Mouse (Mus musculus): ENCODE data around the gene Hoxa13. TPM values are rescaled to one million over a fixed set of nuclear protein-coding genes. Genes with fewer than 3 reads are reported as not detected.
A peak's percentile ranks its signal among the peaks of the same experiment; 100 is the strongest.

Hoxa13 gene
- polyA plus RNA-seq, 1 experiment from 2014 or later = not detected

GRCm38 (mm10) chr6:52244471-52245039 lies 16.1 kb downstream of the Hoxa13 start:
- WGBS = 1% methylated on average over 23 of the region's 23 CpGs
- Histone ChIP-seq H3K36me3 (no peaks in the 10 kb centered on the region), H3K4me1 (peaks cover 18% of the 10 kb centered on the region), H3K27ac (no peak overlapping the region), H3K9me3 (no peaks in the 10 kb centered on the region), H3K27me3 (ENCODE audit: insufficient read depth, poor library complexity, severe bottlenecking) (peaks cover 99% of the 10 kb centered on the region), H3K4me3 (peak overlapping the region; percentile 46)
- DNase-seq (ENCODE audit: low spot score) = peak; percentile 65

- Histone ChIP-seq H3K4me3 (no peak overlapping the region), H3K27me3 (ENCODE audit: insufficient read depth, poor library complexity, severe bottlenecking) (peaks cover 99% of the 10 kb centered on the region), H3K36me3 (no peaks in the 10 kb centered on the region), H3K27ac (no peak overlapping the region), H3K9me3 (no peaks in the 10 kb centered on the region), H3K4me1 (peaks cover 13% of the 10 kb centered on the region; the same call in 1 of the 2 replicates)
- 1% methylated on average over 12 of the region's 12 CpGs for WGBS
- DNase-seq (ENCODE audit: low spot score) = peak; percentile 74
These were observed 17.0 kb downstream of the Hoxa13 start for GRCm38 (mm10) chr6:52243681-52244121.

- peaks cover 99% of the 10 kb centered on the region for H3K27me3 ChIP-seq (ENCODE audit: insufficient read depth, poor library complexity, severe bottlenecking)
- no peak overlapping the region for H3K4me3 ChIP-seq
- H3K4me1 ChIP-seq = peaks cover 9% of the 10 kb centered on the region; the same call in 1 of the 2 replicates
- peak; percentile 57 for DNase-seq (ENCODE audit: low spot score)
- 4% methylated on average over 4 of the region's 4 CpGs for WGBS
- H3K36me3 ChIP-seq = no peaks in the 10 kb centered on the region
- H3K27ac ChIP-seq = no peak overlapping the region
- no peaks in the 10 kb centered on the region for H3K9me3 ChIP-seq
These were observed 17.8 kb downstream of the Hoxa13 start for GRCm38 (mm10) chr6:52242801-52243332.

GRCm38 (mm10) chr6:52241001-52241621 lies 19.6 kb downstream of the Hoxa13 start:
- Histone ChIP-seq H3K27ac (no peak overlapping the region), H3K4me1 (peaks cover 9% of the 10 kb centered on the region; the same call in 1 of the 2 replicates), H3K9me3 (no peaks in the 10 kb centered on the region), H3K4me3 (no peak overlapping the region; the same call in 1 of the 2 replicates), H3K27me3 (ENCODE audit: insufficient read depth, poor library complexity, severe bottlenecking) (peaks cover 99% of the 10 kb centered on the region), H3K36me3 (no peaks in the 10 kb centered on the region)
- 3% methylated on average over 9 of the region's 9 CpGs for WGBS
- DNase-seq (ENCODE audit: low spot score) = peak; percentile 70

GRCm38 (mm10) chr6:52240389-52241000 lies 20.2 kb downstream of the Hoxa13 start, which contains the start of gene Hoxa10:
Hoxa10 (minus strand) TSS chr6:52240854.
- Histone ChIP-seq H3K27me3 (ENCODE audit: insufficient read depth, poor library complexity, severe bottlenecking) (peaks cover 99% of the 10 kb centered on the region), H3K36me3 (no peaks in the 10 kb centered on the region), H3K9me3 (no peaks in the 10 kb centered on the region), H3K4me1 (peaks cover 9% of the 10 kb centered on the region; the same call in 1 of the 2 replicates), H3K4me3 (peak within 1 kb of the TSS; percentile 46), H3K27ac (no peak within 1 kb of the TSS)
- DNase-seq (ENCODE audit: low spot score) = peak; percentile 89
- under 1% methylated on average over 35 of the region's 35 CpGs for WGBS

- Histone ChIP-seq H3K27me3 (ENCODE audit: insufficient read depth, poor library complexity, severe bottlenecking) (peaks cover 99% of the 10 kb centered on the region), H3K4me3 (peak overlapping the region; percentile 46), H3K9me3 (no peaks in the 10 kb centered on the region), H3K36me3 (no peaks in the 10 kb centered on the region), H3K4me1 (peaks cover 4% of the 10 kb centered on the region; the same call in 1 of the 2 replicates), H3K27ac (no peak overlapping the region)
- peak; percentile 72 for DNase-seq (ENCODE audit: low spot score)
- WGBS = 2% methylated on average over 30 of the region's 30 CpGs
These were observed 20.9 kb downstream of the Hoxa13 start for GRCm38 (mm10) chr6:52239625-52240388.

- Histone ChIP-seq H3K4me1 (peaks cover 9% of the 10 kb centered on the region), H3K9me3 (no peaks in the 10 kb centered on the region), H3K27me3 (ENCODE audit: insufficient read depth, poor library complexity, severe bottlenecking) (peaks cover 99% of the 10 kb centered on the region), H3K27ac (no peak overlapping the region), H3K36me3 (no peaks in the 10 kb centered on the region), H3K4me3 (no peak overlapping the region)
- 2% methylated on average over 7 of the region's 7 CpGs for WGBS
- DNase-seq (ENCODE audit: low spot score) = no peak
These were observed 21.7 kb downstream of the Hoxa13 start for GRCm38 (mm10) chr6:52238976-52239375.

- Histone ChIP-seq H3K27me3 (ENCODE audit: insufficient read depth, poor library complexity, severe bottlenecking) (peaks cover 99% of the 10 kb centered on the region), H3K36me3 (no peaks in the 10 kb centered on the region), H3K4me1 (peaks cover 15% of the 10 kb centered on the region), H3K9me3 (no peaks in the 10 kb centered on the region), H3K4me3 (no peak overlapping the region), H3K27ac (no peak overlapping the region)
- WGBS = under 1% methylated on average over 7 of the region's 7 CpGs
- peak; percentile 64 for DNase-seq (ENCODE audit: low spot score)
These were observed 22.5 kb downstream of the Hoxa13 start for GRCm38 (mm10) chr6:52238155-52238545.

- Histone ChIP-seq H3K36me3 (no peaks in the 10 kb centered on the region), H3K9me3 (no peaks in the 10 kb centered on the region), H3K4me3 (no peak overlapping the region), H3K4me1 (peaks cover 15% of the 10 kb centered on the region), H3K27me3 (ENCODE audit: insufficient read depth, poor library complexity, severe bottlenecking) (peaks cover 99% of the 10 kb centered on the region), H3K27ac (no peak overlapping the region)
- peak; percentile 64 for DNase-seq (ENCODE audit: low spot score)
- WGBS = 10% methylated on average over 10 of the region's 10 CpGs
These were observed 23.1 kb downstream of the Hoxa13 start for GRCm38 (mm10) chr6:52237346-52238154.

GRCm38 (mm10) chr6:52236806-52237205 lies 23.9 kb downstream of the Hoxa13 start:
- Histone ChIP-seq H3K36me3 (no peaks in the 10 kb centered on the region), H3K4me1 (peaks cover 15% of the 10 kb centered on the region), H3K27ac (no peak overlapping the region), H3K27me3 (ENCODE audit: insufficient read depth, poor library complexity, severe bottlenecking) (peaks cover 100% of the 10 kb centered on the region), H3K4me3 (no peak overlapping the region), H3K9me3 (no peaks in the 10 kb centered on the region)
- peak; percentile 61 for DNase-seq (ENCODE audit: low spot score)
- 8% methylated on average over 3 of the region's 3 CpGs for WGBS

GRCm38 (mm10) chr6:52235866-52236265 lies 24.8 kb downstream of the Hoxa13 start:
- no peaks in the 10 kb centered on the region for H3K36me3 ChIP-seq
- H3K4me1 ChIP-seq = peaks cover 15% of the 10 kb centered on the region
- H3K27me3 ChIP-seq (ENCODE audit: insufficient read depth, poor library complexity, severe bottlenecking) = peaks cover 99% of the 10 kb centered on the region
- H3K9me3 ChIP-seq = no peaks in the 10 kb centered on the region
- WGBS = 15% methylated on average over 6 of the region's 6 CpGs
- peak; percentile 17 for DNase-seq (ENCODE audit: low spot score)
- H3K4me3 ChIP-seq = no peak overlapping the region
- H3K27ac ChIP-seq = no peak overlapping the region

GRCm38 (mm10) chr6:52235267-52235666 lies 25.4 kb downstream of the Hoxa13 start:
- peaks cover 19% of the 10 kb centered on the region for H3K4me1 ChIP-seq
- DNase-seq (ENCODE audit: low spot score) = no peak
- H3K36me3 ChIP-seq = no peaks in the 10 kb centered on the region
- no peak overlapping the region for H3K27ac ChIP-seq
- H3K4me3 ChIP-seq = no peak overlapping the region
- peaks cover 99% of the 10 kb centered on the region for H3K27me3 ChIP-seq (ENCODE audit: insufficient read depth, poor library complexity, severe bottlenecking)
- no peaks in the 10 kb centered on the region for H3K9me3 ChIP-seq
- WGBS = 23% methylated on average over 9 of the region's 9 CpGs

Measured in heart, embryonic 10.5 days (tissue).